Mouse (Mus musculus): ENCODE measurements at regions not wholly inside any gene's neighbourhood (a gene's known extent, or its start where the extent isn't known, plus 50 kb on each side); places are given as distances from the start of the nearest gene placed in this dataset.

DNA sequence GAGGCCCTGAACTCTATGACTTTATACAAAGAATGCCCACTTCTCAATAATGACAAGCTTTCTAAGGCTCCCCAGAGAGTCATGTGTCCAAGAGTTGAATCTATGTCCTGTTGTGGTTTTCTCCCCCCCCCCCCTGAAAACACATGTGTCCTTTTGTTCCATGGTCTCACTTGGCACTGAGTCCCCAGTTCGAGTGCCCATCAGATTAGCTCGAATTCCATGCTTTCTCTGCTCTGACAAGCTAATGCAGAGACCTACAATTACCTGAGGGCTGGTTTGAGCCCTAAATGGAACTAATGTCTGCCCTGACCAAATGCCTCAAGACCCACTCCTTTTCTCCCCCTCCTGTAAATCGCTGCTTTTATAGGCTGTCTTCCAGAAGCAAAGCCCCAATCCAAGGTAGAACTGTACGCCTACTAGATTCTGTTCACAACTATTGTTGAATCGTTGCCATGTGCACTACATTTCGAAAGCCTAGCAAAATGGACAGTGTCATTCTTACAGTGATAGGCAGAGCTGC is 392.0 kb downstream of the Wdr11 start:
- Histone ChIP-seq H3K4me2 (ENCODE audit: low read length) (no peak overlapping the region), H3K9me3 (ENCODE audit: control insufficient read depth, low read length) (no peaks in the 10 kb centered on the region), H3K9ac (ENCODE audit: low read depth, low read length) (no peak overlapping the region), H3K4me1 (ENCODE audit: control insufficient read depth, insufficient read depth, low read depth, low read length) (no peaks in the 10 kb centered on the region), H3K27ac (ENCODE audit: low read depth, low read length) (no peak overlapping the region), H3K27me3 (replicated peaks; ENCODE audit: control insufficient read depth, insufficient read depth, low read length) (no peaks in the 10 kb centered on the region; the same call in 1 of the 2 replicates), H3K36me3 (ENCODE audit: control insufficient read depth, insufficient read depth, low read length) (no peaks in the 10 kb centered on the region), H3K4me3 (ENCODE audit: low read length) (no peak overlapping the region)
- ATAC-seq = no peak
- 86% methylated on average over 6 of the region's 6 CpGs for WGBS

DNA sequence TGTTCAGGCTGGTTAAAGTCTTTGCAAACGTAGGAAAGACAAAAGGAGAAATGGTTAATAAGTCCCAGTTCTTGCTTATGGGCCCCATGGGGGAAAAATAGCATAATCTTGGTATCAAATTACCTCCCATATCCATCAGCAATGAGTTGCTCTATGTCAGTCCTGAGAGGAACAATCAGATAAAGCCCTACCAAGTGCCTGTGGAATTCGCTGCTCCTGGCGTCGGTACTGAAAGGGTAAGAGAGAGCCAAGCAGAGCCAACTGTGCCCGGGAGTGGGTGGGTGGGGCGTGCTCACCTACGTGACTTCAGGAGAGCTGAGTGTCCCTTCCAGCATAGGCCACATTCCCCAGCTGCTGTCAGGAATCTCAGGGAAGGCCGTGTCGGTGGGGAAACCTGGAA is 392.7 kb downstream of the Wdr11 start:
- 74% methylated on average over 9 of the region's 9 CpGs for WGBS
- ATAC-seq = no peak
- H3K36me3 ChIP-seq (ENCODE audit: control insufficient read depth, insufficient read depth, low read length) = no peaks in the 10 kb centered on the region
- no peak overlapping the region for H3K4me2 ChIP-seq (ENCODE audit: low read length)
- no peaks in the 10 kb centered on the region for H3K4me1 ChIP-seq (ENCODE audit: control insufficient read depth, insufficient read depth, low read depth, low read length)
- no peak overlapping the region for H3K27ac ChIP-seq (ENCODE audit: low read depth, low read length)
- H3K4me3 ChIP-seq (ENCODE audit: low read length) = no peak overlapping the region
- H3K27me3 ChIP-seq (replicated peaks; ENCODE audit: control insufficient read depth, insufficient read depth, low read length) = no peaks in the 10 kb centered on the region; the same call in 1 of the 2 replicates
- H3K9me3 ChIP-seq (ENCODE audit: control insufficient read depth, low read length) = no peaks in the 10 kb centered on the region
- H3K9ac ChIP-seq (ENCODE audit: low read depth, low read length) = no peak overlapping the region

DNA sequence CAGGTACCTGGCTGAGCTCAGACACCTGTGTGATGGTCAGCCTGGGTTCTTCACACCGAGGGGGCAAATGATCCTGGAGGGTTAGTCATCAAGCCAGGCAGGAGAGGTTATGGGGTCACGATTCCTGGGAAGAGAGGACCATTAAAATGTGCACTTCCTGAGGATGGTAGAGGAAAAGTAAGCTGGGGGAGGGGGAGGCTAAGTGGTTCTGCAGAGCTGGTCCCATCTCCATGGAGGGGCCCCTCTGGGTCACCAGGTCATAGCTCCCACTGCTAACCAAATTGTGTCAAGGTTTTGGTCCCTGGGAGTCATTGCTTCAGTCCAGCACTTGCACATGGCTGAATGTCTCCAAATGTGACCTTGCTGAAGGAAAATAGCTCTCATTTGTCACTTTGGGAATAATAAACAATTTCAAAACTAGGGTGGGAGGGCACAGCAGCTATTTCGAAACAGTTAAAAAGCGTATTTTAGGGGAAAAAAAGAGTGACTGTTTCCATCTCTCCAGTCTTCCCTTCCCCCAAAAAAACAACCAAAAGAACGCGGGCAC is 395.5 kb downstream of the Wdr11 start:
- ATAC-seq = no peak
- no peaks in the 10 kb centered on the region for H3K36me3 ChIP-seq (ENCODE audit: control insufficient read depth, insufficient read depth, low read length)
- 70% methylated on average over 6 of the region's 6 CpGs for WGBS

DNA sequence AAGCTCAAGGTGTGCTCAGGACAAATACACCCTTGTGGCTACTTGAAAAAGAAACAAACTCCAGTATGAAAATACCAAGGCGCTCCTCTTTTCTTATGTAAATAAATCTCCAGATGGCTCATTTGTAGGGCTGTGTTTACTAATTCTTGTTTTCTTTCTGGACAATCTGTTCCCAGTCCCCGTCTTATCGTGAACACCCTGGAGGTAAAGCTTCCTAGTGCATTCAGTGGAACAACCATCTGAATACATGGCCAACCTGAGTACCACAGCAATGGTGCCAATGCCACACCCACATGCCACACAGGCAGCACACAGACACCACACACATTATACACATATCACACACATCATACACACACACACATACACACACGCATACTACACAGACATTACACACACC is 396.1 kb downstream of the Wdr11 start:
- no peak for ATAC-seq
- 47% methylated on average over 4 of the region's 4 CpGs for WGBS

More for the DNA sequence above, 395.5 kb downstream of the Wdr11 start:
- Histone ChIP-seq H3K27me3 (replicated peaks; ENCODE audit: control insufficient read depth, insufficient read depth, low read length) (no peaks in the 10 kb centered on the region; the same call in 1 of the 2 replicates), H3K9me3 (ENCODE audit: control insufficient read depth, low read length) (no peaks in the 10 kb centered on the region), H3K4me3 (ENCODE audit: low read length) (no peak overlapping the region), H3K27ac (ENCODE audit: low read depth, low read length) (no peak overlapping the region), H3K9ac (ENCODE audit: low read depth, low read length) (no peak overlapping the region), H3K4me1 (ENCODE audit: control insufficient read depth, insufficient read depth, low read depth, low read length) (no peaks in the 10 kb centered on the region), H3K4me2 (ENCODE audit: low read length) (no peak overlapping the region)

DNA sequence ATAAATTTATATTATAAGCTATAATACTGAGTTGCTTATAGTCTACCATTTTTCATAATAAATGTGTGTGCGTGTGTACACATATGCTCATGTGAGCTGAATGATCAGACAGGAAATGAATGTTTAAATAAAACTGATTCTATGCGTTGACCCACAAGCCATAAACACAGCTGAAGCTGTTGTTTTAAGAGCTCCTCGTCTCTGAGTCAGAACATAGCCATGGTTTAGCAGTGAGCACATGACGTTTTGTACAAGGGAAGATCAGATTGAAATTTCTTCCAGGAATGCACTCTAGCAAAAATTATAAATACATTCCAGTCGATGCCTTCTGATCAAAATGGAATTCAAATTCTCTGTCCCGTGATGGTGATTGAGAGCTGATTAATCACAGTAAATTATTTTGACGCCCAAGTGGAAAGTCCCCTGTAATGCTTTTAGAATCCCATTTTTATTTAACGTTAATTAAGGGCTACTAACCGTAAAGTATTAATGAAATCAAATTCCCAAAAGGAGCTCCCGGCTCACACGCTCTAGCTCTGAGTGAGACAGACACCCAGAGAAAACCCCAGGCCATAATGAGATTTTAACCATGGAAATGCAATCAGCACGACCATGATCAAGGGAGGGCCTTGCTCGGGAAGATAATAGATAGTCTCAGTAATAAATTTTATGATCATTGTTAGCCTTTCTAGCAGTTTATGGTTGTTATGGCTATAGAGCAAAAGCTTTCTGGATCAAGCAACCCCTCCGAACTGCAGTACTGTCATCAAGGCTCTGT is 402.0 kb downstream of the Wdr11 start:
- Histone ChIP-seq H3K4me1 (ENCODE audit: control insufficient read depth, insufficient read depth, low read depth, low read length) (peaks cover 5% of the 10 kb centered on the region), H3K4me3 (ENCODE audit: low read length) (no peak overlapping the region), H3K9me3 (ENCODE audit: control insufficient read depth, low read length) (no peaks in the 10 kb centered on the region), H3K27me3 (replicated peaks; ENCODE audit: control insufficient read depth, insufficient read depth, low read length) (no peaks in the 10 kb centered on the region), H3K9ac (ENCODE audit: low read depth, low read length) (no peak overlapping the region), H3K27ac (ENCODE audit: low read depth, low read length) (no peak overlapping the region), H3K36me3 (ENCODE audit: control insufficient read depth, insufficient read depth, low read length) (no peaks in the 10 kb centered on the region), H3K4me2 (ENCODE audit: low read length) (no peak overlapping the region)
- ATAC-seq = peak; percentile 48; the same call in 1 of the 2 replicates
- WGBS = 42% methylated on average over 14 of the region's 14 CpGs

More for the DNA sequence above, 396.1 kb downstream of the Wdr11 start:
- no peak overlapping the region for H3K4me3 ChIP-seq (ENCODE audit: low read length)
- H3K4me1 ChIP-seq (ENCODE audit: control insufficient read depth, insufficient read depth, low read depth, low read length) = no peaks in the 10 kb centered on the region
- no peak overlapping the region for H3K4me2 ChIP-seq (ENCODE audit: low read length)
- no peaks in the 10 kb centered on the region for H3K9me3 ChIP-seq (ENCODE audit: control insufficient read depth, low read length)
- no peaks in the 10 kb centered on the region for H3K36me3 ChIP-seq (ENCODE audit: control insufficient read depth, insufficient read depth, low read length)
- no peak overlapping the region for H3K27ac ChIP-seq (ENCODE audit: low read depth, low read length)
- H3K9ac ChIP-seq (ENCODE audit: low read depth, low read length) = no peak overlapping the region
- H3K27me3 ChIP-seq (replicated peaks; ENCODE audit: control insufficient read depth, insufficient read depth, low read length) = no peaks in the 10 kb centered on the region; the same call in 1 of the 2 replicates

DNA sequence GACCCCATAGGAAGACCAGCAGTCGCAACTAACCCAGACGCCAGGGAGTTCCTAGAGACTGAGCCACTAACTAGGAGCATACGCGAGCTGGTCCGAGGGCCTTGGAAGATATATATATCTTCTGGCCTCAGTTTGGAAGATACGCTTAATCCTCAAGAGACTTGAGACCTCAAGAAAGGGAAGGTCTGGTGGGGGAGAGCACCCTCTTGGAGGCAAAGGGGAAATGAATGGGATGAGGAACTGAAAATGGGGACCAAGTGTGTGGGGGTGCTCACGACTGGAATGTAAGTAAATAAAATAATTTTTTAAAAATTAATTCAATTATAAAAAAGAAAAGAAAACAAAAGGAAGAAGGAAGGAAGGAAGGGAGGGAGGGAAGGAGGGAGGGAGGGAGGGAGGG is 403.9 kb downstream of the Wdr11 start:
- Histone ChIP-seq H3K4me3 (ENCODE audit: low read length) (no peak overlapping the region), H3K27ac (ENCODE audit: low read depth, low read length) (no peak overlapping the region), H3K36me3 (ENCODE audit: control insufficient read depth, insufficient read depth, low read length) (no peaks in the 10 kb centered on the region), H3K4me2 (ENCODE audit: low read length) (no peak overlapping the region), H3K9ac (ENCODE audit: low read depth, low read length) (no peak overlapping the region), H3K4me1 (ENCODE audit: control insufficient read depth, insufficient read depth, low read depth, low read length) (peaks cover 5% of the 10 kb centered on the region), H3K27me3 (replicated peaks; ENCODE audit: control insufficient read depth, insufficient read depth, low read length) (no peaks in the 10 kb centered on the region), H3K9me3 (ENCODE audit: control insufficient read depth, low read length) (no peaks in the 10 kb centered on the region)
- WGBS = 90% methylated on average over 7 of the region's 7 CpGs
- ATAC-seq = no peak

DNA sequence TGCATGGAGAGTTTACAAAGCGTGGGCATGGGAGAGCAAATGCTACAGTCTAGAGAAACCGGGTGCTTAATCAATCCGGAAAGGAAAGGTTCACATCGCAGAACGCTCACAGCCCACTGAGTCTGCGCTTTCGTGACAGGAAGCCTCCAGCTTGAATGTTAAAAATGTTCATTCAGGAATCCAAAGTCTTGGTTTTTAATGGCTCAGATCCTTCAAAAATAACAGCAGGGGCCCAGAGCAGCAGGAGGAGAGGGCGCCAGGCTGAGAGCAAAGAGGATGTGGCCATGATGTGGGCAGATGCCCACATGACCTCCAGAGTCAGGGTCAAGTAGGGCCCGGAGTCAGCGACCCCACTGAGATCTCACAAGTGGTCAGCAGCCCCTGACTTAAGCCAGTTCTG is 409.4 kb downstream of the Wdr11 start:
- peaks cover 2% of the 10 kb centered on the region; the same call in 1 of the 2 replicates for H3K4me1 ChIP-seq (ENCODE audit: control insufficient read depth, insufficient read depth, low read depth, low read length)
- peak overlapping the region; percentile 59; the same call in 1 of the 2 replicates for H3K27ac ChIP-seq (ENCODE audit: low read depth, low read length)
- no peak overlapping the region for H3K4me2 ChIP-seq (ENCODE audit: low read length)
- H3K9ac ChIP-seq (ENCODE audit: low read depth, low read length) = no peak overlapping the region
- ATAC-seq = no peak
- WGBS = 58% methylated on average over 10 of the region's 10 CpGs
- no peaks in the 10 kb centered on the region for H3K27me3 ChIP-seq (replicated peaks; ENCODE audit: control insufficient read depth, insufficient read depth, low read length)
- H3K36me3 ChIP-seq (ENCODE audit: control insufficient read depth, insufficient read depth, low read length) = no peaks in the 10 kb centered on the region
- no peaks in the 10 kb centered on the region for H3K9me3 ChIP-seq (ENCODE audit: control insufficient read depth, low read length)
- no peak overlapping the region for H3K4me3 ChIP-seq (ENCODE audit: low read length)

DNA sequence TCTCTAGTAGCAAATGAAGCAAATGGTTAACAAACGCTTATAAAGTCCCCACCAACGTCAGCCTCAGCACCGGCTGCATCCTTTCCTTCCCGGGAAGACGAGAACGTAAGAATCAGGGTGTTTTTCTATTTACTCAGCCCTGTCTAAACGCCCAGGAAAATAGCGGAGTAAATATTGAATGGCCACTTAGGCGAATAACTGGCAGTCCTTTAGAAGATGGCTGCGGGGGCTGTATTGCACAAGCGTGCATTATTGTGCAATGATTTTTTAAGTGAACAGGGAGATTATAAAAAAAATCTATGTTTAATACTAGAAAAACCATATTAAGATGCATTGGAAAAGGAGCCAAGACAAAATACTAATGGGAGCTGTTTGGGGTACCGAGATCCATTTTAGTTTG is 410.3 kb downstream of the Wdr11 start:
- 59% methylated on average over 12 of the region's 12 CpGs for WGBS
- Histone ChIP-seq H3K4me1 (ENCODE audit: control insufficient read depth, insufficient read depth, low read depth, low read length) (peaks cover 2% of the 10 kb centered on the region; the same call in 1 of the 2 replicates), H3K27ac (ENCODE audit: low read depth, low read length) (no peak overlapping the region), H3K9me3 (ENCODE audit: control insufficient read depth, low read length) (no peaks in the 10 kb centered on the region), H3K9ac (ENCODE audit: low read depth, low read length) (no peak overlapping the region), H3K4me3 (ENCODE audit: low read length) (no peak overlapping the region), H3K27me3 (replicated peaks; ENCODE audit: control insufficient read depth, insufficient read depth, low read length) (no peaks in the 10 kb centered on the region), H3K4me2 (ENCODE audit: low read length) (no peak overlapping the region), H3K36me3 (ENCODE audit: control insufficient read depth, insufficient read depth, low read length) (no peaks in the 10 kb centered on the region)
- ATAC-seq = no peak

DNA sequence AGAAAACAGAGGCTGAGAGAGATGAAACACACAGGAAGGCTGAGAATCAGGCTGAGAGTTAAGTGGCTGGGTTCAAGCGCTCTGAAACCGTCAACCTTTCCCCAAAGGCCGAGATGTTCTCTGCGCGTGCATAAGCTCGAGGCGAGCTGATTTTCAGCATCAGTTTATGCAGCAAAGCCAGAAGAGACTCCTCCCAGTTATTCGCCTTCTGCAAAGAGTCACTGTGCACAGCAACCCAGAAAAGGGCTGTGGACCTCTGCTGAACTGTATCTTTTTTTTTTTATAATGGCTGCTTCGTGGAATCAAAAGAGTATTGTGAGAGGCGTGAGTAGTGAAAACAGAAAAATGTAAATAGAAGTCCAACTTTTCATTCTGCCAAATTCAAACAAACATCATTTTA is 413.7 kb downstream of the Wdr11 start:
- H3K4me3 ChIP-seq (ENCODE audit: low read length) = no peak overlapping the region
- no peaks in the 10 kb centered on the region for H3K9me3 ChIP-seq (ENCODE audit: control insufficient read depth, low read length)
- no peak overlapping the region for H3K4me2 ChIP-seq (ENCODE audit: low read length)
- H3K36me3 ChIP-seq (ENCODE audit: control insufficient read depth, insufficient read depth, low read length) = no peaks in the 10 kb centered on the region
- ATAC-seq = no peak
- 44% methylated on average over 10 of the region's 10 CpGs for WGBS
- H3K9ac ChIP-seq (ENCODE audit: low read depth, low read length) = no peak overlapping the region
- H3K4me1 ChIP-seq (ENCODE audit: control insufficient read depth, insufficient read depth, low read depth, low read length) = peaks cover 2% of the 10 kb centered on the region; the same call in 1 of the 2 replicates
- no peak overlapping the region for H3K27ac ChIP-seq (ENCODE audit: low read depth, low read length)
- H3K27me3 ChIP-seq (replicated peaks; ENCODE audit: control insufficient read depth, insufficient read depth, low read length) = no peaks in the 10 kb centered on the region

Measured in hindbrain, embryonic 16.5 days (tissue).